Mouse (Mus musculus) heart, embryonic 15.5 days (tissue): ENCODE results near the gene Hist1h4b. TPM values are rescaled to one million over a fixed set of nuclear protein-coding genes. Genes with fewer than 3 reads are reported as not detected.
"Not testable (repeated sequence)": the region's sequence is repeated elsewhere in the genome, so short reads cannot be mapped to it uniquely, and the experiment has no call there.

Source experiments
- ATAC-seq: fragments of 200-750 bp; cut with Nextera tagmentation; replicated peaks from 2 replicates; pipeline ENCODE4 v1.8.0; 2017; ENCODE audit warnings: low read depth, moderate TSS enrichment; ENCODE audit not compliant: insufficient number of reproducible peaks, insufficient read depth, low FRiP score
- H3K27ac ChIP-seq: fragments of 300-500 bp; sonication (generic); 2 replicates; pipeline ENCODE4 v1.5.1; 2015; ENCODE audit warnings: mild to moderate bottlenecking, inconsistent platforms
- H3K27me3 ChIP-seq: fragments of 300-500 bp; sonication (generic); 2 replicates; pipeline ENCODE4 v1.6.1; 2015; ENCODE audit warnings: inconsistent platforms
- H3K36me3 ChIP-seq: fragments of 300-500 bp; sonication (generic); 2 replicates; pipeline ENCODE4 v1.6.1; 2015; ENCODE audit warnings: mild to moderate bottlenecking, inconsistent platforms
- H3K4me1 ChIP-seq: fragments of 300-500 bp; sonication (generic); replicated peaks from 2 replicates; pipeline ENCODE4 v1.6.1; 2015; ENCODE audit warnings: inconsistent platforms
- H3K4me2 ChIP-seq: fragments of 300-500 bp; sonication (generic); 2 replicates; pipeline ENCODE4 v1.6.1; 2015; ENCODE audit warnings: inconsistent platforms, mild to moderate bottlenecking, moderate library complexity
- H3K4me3 ChIP-seq: fragments of 300-500 bp; sonication (generic); 2 replicates; pipeline ENCODE4 v1.5.1; 2015; ENCODE audit warnings: mild to moderate bottlenecking, inconsistent platforms
- H3K9ac ChIP-seq: fragments of 300-500 bp; sonication (generic); 2 replicates; pipeline ENCODE4 v1.6.1; 2015; ENCODE audit warnings: mild to moderate bottlenecking, inconsistent platforms
- H3K9me3 ChIP-seq: fragments of 300-500 bp; sonication (generic); replicated peaks from 2 replicates; pipeline ENCODE4 v1.6.1; 2016; ENCODE audit warnings: inconsistent platforms
- WGBS: fragments of 180-500 bp; shearing (Covaris S2); methylation state at CpG from one replicate; pipeline ENCODE4 v1.1.7; 2015; ENCODE audit warnings: mixed read lengths; 5-methylcytosine and 5-hydroxymethylcytosine counted together
- microRNA-seq: library from miRNA; unstranded; fragments of <30 nt; microRNA quantifications from one replicate; pipeline ENCODE4, GENCODE M21; 2016
- polyA plus RNA-seq: library from polyadenylated mRNA; unstranded; fragments of >200 nt; fragmentation: Nextera tagmentation; extraction: Ambion mirVana; gene quantifications from 2 replicates; pipeline ENCODE4 v1.2.1, GENCODE M21; 2015

Hist1h4b gene
- polyA plus RNA-seq, 1 experiment from 2014 or later: 1.7 TPM

- H3K9ac ChIP-seq, H3K4me2 ChIP-seq, H3K36me3 ChIP-seq, ATAC-seq, H3K4me1 ChIP-seq, H3K27ac ChIP-seq, H3K4me3 ChIP-seq, H3K27me3 ChIP-seq, H3K9me3 ChIP-seq: not testable (repeated sequence)
- 87% methylated on average over 2 of the region's 2 CpGs for WGBS
These were observed 12.8 kb downstream of the Hist1h4b start, which contains the start of gene Trim38 for GRCm38 (mm10) chr13:23769613-23770012. TSS of gene Trim38 (plus strand) at chr13:23769913.

- ATAC-seq: peak; percentile 88
- H3K27ac ChIP-seq: no peak overlapping the region
- peaks cover 8% of the 10 kb centered on the region; the same call in 1 of the 2 replicates for H3K4me1 ChIP-seq
- peak overlapping the region; percentile 24 for H3K4me3 ChIP-seq
- no peaks in the 10 kb centered on the region for H3K9me3 ChIP-seq
- 17% methylated on average over 21 of the region's 21 CpGs for WGBS
- no peak overlapping the region for H3K9ac ChIP-seq
- H3K36me3 ChIP-seq: no peaks in the 10 kb centered on the region
- peak overlapping the region; percentile 57 for H3K4me2 ChIP-seq
- no peaks in the 10 kb centered on the region for H3K27me3 ChIP-seq
These were observed 15.9 kb downstream of the Hist1h4b start for GRCm38 (mm10) chr13:23772561-23773313.

- Histone ChIP-seq H3K9ac (no peak overlapping the region), H3K4me3 (no peak overlapping the region)
These were observed 21.5 kb downstream of the Hist1h4b start for GRCm38 (mm10) chr13:23778339-23778738.

GRCm38 (mm10) chr13:23779025-23779424 lies 22.2 kb downstream of the Hist1h4b start:
- H3K36me3 ChIP-seq: no peaks in the 10 kb centered on the region
- no peak overlapping the region for H3K4me3 ChIP-seq
- H3K4me2 ChIP-seq: no peak overlapping the region
- no peaks in the 10 kb centered on the region for H3K4me1 ChIP-seq
- H3K9me3 ChIP-seq: no peaks in the 10 kb centered on the region
- no peak overlapping the region for H3K9ac ChIP-seq
- no peaks in the 10 kb centered on the region for H3K27me3 ChIP-seq
- ATAC-seq: no peak
- 57% methylated on average over 4 of the region's 4 CpGs for WGBS
- H3K27ac ChIP-seq: no peak overlapping the region

More at GRCm38 (mm10) chr13:23778339-23778738, 21.5 kb downstream of the Hist1h4b start:
- WGBS: 91% methylated on average over 7 of the region's 7 CpGs
- no peak overlapping the region for H3K4me2 ChIP-seq
- no peaks in the 10 kb centered on the region for H3K4me1 ChIP-seq
- H3K27me3 ChIP-seq: no peaks in the 10 kb centered on the region
- no peaks in the 10 kb centered on the region for H3K9me3 ChIP-seq
- no peak overlapping the region for H3K27ac ChIP-seq
- no peaks in the 10 kb centered on the region for H3K36me3 ChIP-seq
- no peak for ATAC-seq

- no peaks in the 10 kb centered on the region for H3K36me3 ChIP-seq
- WGBS: 46% methylated on average over 2 of the region's 2 CpGs
- no peaks in the 10 kb centered on the region for H3K27me3 ChIP-seq
- H3K4me3 ChIP-seq: no peak overlapping the region
- no peaks in the 10 kb centered on the region for H3K9me3 ChIP-seq
- H3K4me1 ChIP-seq: no peaks in the 10 kb centered on the region
- ATAC-seq: no peak
- no peak overlapping the region for H3K9ac ChIP-seq
- H3K4me2 ChIP-seq: no peak overlapping the region
- H3K27ac ChIP-seq: no peak overlapping the region
These were observed 35.7 kb downstream of the Hist1h4b start for GRCm38 (mm10) chr13:23792520-23792919.

GRCm38 (mm10) chr13:23799405-23799804 lies 42.6 kb downstream of the Hist1h4b start:
- H3K27me3 ChIP-seq: no peaks in the 10 kb centered on the region
- no peak overlapping the region for H3K4me2 ChIP-seq
- no peaks in the 10 kb centered on the region for H3K4me1 ChIP-seq
- no peak overlapping the region for H3K4me3 ChIP-seq
- no peak for ATAC-seq
- H3K9me3 ChIP-seq: no peaks in the 10 kb centered on the region
- WGBS: 76% methylated on average over 5 of the region's 5 CpGs
- H3K36me3 ChIP-seq: no peaks in the 10 kb centered on the region
- no peak overlapping the region for H3K9ac ChIP-seq
- no peak overlapping the region for H3K27ac ChIP-seq

GRCm38 (mm10) chr13:23804532-23804931 lies 47.7 kb downstream of the Hist1h4b start:
- Histone ChIP-seq H3K9me3 (no peaks in the 10 kb centered on the region), H3K4me2 (no peak overlapping the region), H3K4me1 (no peaks in the 10 kb centered on the region), H3K27me3 (no peaks in the 10 kb centered on the region), H3K36me3 (no peaks in the 10 kb centered on the region), H3K9ac (no peak overlapping the region), H3K27ac (no peak overlapping the region), H3K4me3 (no peak overlapping the region)
- no peak for ATAC-seq
- WGBS: 72% methylated on average over 2 of the region's 2 CpGs

GRCm38 (mm10) chr13:23806422-23807052 lies 49.7 kb downstream of the Hist1h4b start, which contains the start of gene Slc17a2:
TSS of gene Slc17a2 (plus strand) at chr13:23806993.
- Histone ChIP-seq H3K36me3 (no peaks in the 10 kb centered on the region), H3K4me2 (no peak within 1 kb of the TSS), H3K4me1 (no peaks in the 10 kb centered on the region), H3K9ac (no peak within 1 kb of the TSS), H3K9me3 (no peaks in the 10 kb centered on the region), H3K27me3 (no peaks in the 10 kb centered on the region), H3K4me3 (no peak within 1 kb of the TSS), H3K27ac (no peak within 1 kb of the TSS)
- no peak for ATAC-seq
- WGBS: 78% methylated on average over 15 of the region's 15 CpGs

Small RNA genes lying within 50 kb of the gene (microRNA-seq; reads per million reads assigned to microRNA genes)
- gene Gm44314 (not detected), gene Gm44484 (not detected)

Other genes starting within 250 kb of the Hist1h4b start
- 5.4 and 5.7 TPM in 2 replicates for gene Hist1h4h, start 226.0 kb upstream of the Hist1h4b start, polyA plus RNA-seq
- gene Hist1h2af, start 223.1 kb upstream of the Hist1h4b start, polyA plus RNA-seq: 2.2 and 2.6 TPM in 2 replicates
- 1.6 and 3.1 TPM in 2 replicates for gene Hist1h3g, start 221.6 kb upstream of the Hist1h4b start, polyA plus RNA-seq
- 0.61 and 0.74 TPM in 2 replicates for gene Hist1h2bh, start 213.6 kb upstream of the Hist1h4b start, polyA plus RNA-seq
- 0.16 and 0.25 TPM in 2 replicates for gene Hist1h3f, start 213.0 kb upstream of the Hist1h4b start, polyA plus RNA-seq
- gene Hist1h4f, start 205.4 kb upstream of the Hist1h4b start, polyA plus RNA-seq: 0.62 and 0.66 TPM in 2 replicates
- gene Hist1h1d, start 203.8 kb upstream of the Hist1h4b start, polyA plus RNA-seq: 0.18 and 0.23 TPM in 2 replicates
- 1.7 and 2.4 TPM in 2 replicates for gene Hist1h3e, start 194.6 kb upstream of the Hist1h4b start, polyA plus RNA-seq
- gene Hist1h2ae, start 185.8 kb upstream of the Hist1h4b start, polyA plus RNA-seq: 33.7 and 35.5 TPM in 2 replicates
- gene Hist1h2bg, start 185.6 kb upstream of the Hist1h4b start, polyA plus RNA-seq: 4.3 and 4.6 TPM in 2 replicates
- gene Hist1h2bf, start 182.8 kb upstream of the Hist1h4b start, polyA plus RNA-seq: 0.97 and 1.5 TPM in 2 replicates
- 1.2 and 1.6 TPM in 2 replicates for gene Hist1h2ad, start 182.6 kb upstream of the Hist1h4b start, polyA plus RNA-seq
- 2.0 and 2.2 TPM in 2 replicates for gene Hist1h3d, start 181.2 kb upstream of the Hist1h4b start, polyA plus RNA-seq
- gene Hist1h4d, start 175.4 kb upstream of the Hist1h4b start, polyA plus RNA-seq: 48.2 and 53.2 TPM in 2 replicates
- gene Hist1h2be, start 135.9 kb upstream of the Hist1h4b start, polyA plus RNA-seq: 1.7 and 1.9 TPM in 2 replicates
- 9.6 and 10.8 TPM in 2 replicates for gene Hist1h1e, start 134.5 kb upstream of the Hist1h4b start, polyA plus RNA-seq
- 0.50 and 0.74 TPM in 2 replicates for gene Hist1h2ac, start 73.1 kb upstream of the Hist1h4b start, polyA plus RNA-seq
- 51.8 and 52.1 TPM in 2 replicates for gene Hist1h2bc, start 72.8 kb upstream of the Hist1h4b start, polyA plus RNA-seq
- gene Hist1h1t, start 61.2 kb upstream of the Hist1h4b start, polyA plus RNA-seq: 0.14 TPM in 1 of 2 replicates, not detected in the other
- gene Hist1h4c, start 58.6 kb upstream of the Hist1h4b start, polyA plus RNA-seq: 2.4 and 2.7 TPM in 2 replicates
- 10.3 and 13.6 TPM in 2 replicates for gene Hfe, start 46.2 kb upstream of the Hist1h4b start, polyA plus RNA-seq
- 38.8 and 41.2 TPM in 2 replicates for gene Hist1h1c, start 18.2 kb upstream of the Hist1h4b start, polyA plus RNA-seq
- gene Hist1h3c, start 11.4 kb upstream of the Hist1h4b start, polyA plus RNA-seq: 2.0 and 4.1 TPM in 2 replicates
- gene Hist1h2bb, start 10.3 kb upstream of the Hist1h4b start, polyA plus RNA-seq: 1.2 and 1.9 TPM in 2 replicates
- gene Hist1h2ab, start 5.9 kb upstream of the Hist1h4b start, polyA plus RNA-seq: 15.3 and 20.4 TPM in 2 replicates
- 3.1 and 4.7 TPM in 2 replicates for gene Hist1h3b, start 4.7 kb upstream of the Hist1h4b start, polyA plus RNA-seq
- not detected in 2 replicates for gene Hist1h4a, start 4.2 kb downstream of the Hist1h4b start, polyA plus RNA-seq
- gene Hist1h3a, start 5.4 kb downstream of the Hist1h4b start, polyA plus RNA-seq: 1.5 and 2.4 TPM in 2 replicates
- 0.76 and 0.98 TPM in 2 replicates for gene Hist1h1a, start 6.7 kb downstream of the Hist1h4b start, polyA plus RNA-seq
- not detected in 2 replicates for gene Trim38, start 12.9 kb downstream of the Hist1h4b start, polyA plus RNA-seq
- not detected in 2 replicates for gene Slc17a2, start 50.0 kb downstream of the Hist1h4b start, polyA plus RNA-seq
- 0.03 TPM in 1 of 2 replicates, not detected in the other for gene Slc17a3, start 82.4 kb downstream of the Hist1h4b start, polyA plus RNA-seq
- not detected in 2 replicates for gene Slc17a1, start 110.7 kb downstream of the Hist1h4b start, polyA plus RNA-seq
- not detected in 2 replicates for gene Slc17a4, start 158.0 kb downstream of the Hist1h4b start, polyA plus RNA-seq
- gene Hist1h2ba, start 177.1 kb downstream of the Hist1h4b start, polyA plus RNA-seq: not detected in 2 replicates
- not detected in 2 replicates for gene Hist1h2aa, start 177.4 kb downstream of the Hist1h4b start, polyA plus RNA-seq
- gene Scgn, start 234.2 kb downstream of the Hist1h4b start, polyA plus RNA-seq: not detected in 2 replicates